Mouse (Mus musculus) kidney, embryonic 14.5 days (tissue): ENCODE measurements around the gene Jmjd6. TPM values are rescaled to one million over a fixed set of nuclear protein-coding genes. Genes with fewer than 3 reads are reported as not detected.

Source experiments
- ATAC-seq: fragments of 200-750 bp; cut with Nextera tagmentation; 2 replicates; pipeline ENCODE4 v1.8.0; 2017; ENCODE audit warnings: moderate number of reproducible peaks, mild to moderate bottlenecking, moderate TSS enrichment, moderate library complexity; ENCODE audit not compliant: low FRiP score, low TSS enrichment
- H3K27ac ChIP-seq: fragments of 300-500 bp; sonication (generic); 2 replicates; pipeline ENCODE4 v1.5.1; 2014; ENCODE audit warnings: low read depth, mild to moderate bottlenecking, low read length, moderate library complexity, mixed read lengths
- H3K27me3 ChIP-seq: fragments of 300-500 bp; sonication (generic); 2 replicates; pipeline ENCODE4 v1.6.1; 2014; ENCODE audit warnings: mild to moderate bottlenecking, low read length; ENCODE audit not compliant: control insufficient read depth, insufficient read depth
- H3K36me3 ChIP-seq: fragments of 300-500 bp; sonication (generic); 2 replicates; pipeline ENCODE4 v1.6.1; 2014; ENCODE audit warnings: low read length, mixed read lengths; ENCODE audit not compliant: control insufficient read depth, insufficient read depth
- H3K4me1 ChIP-seq: fragments of 300-500 bp; sonication (generic); 2 replicates; pipeline ENCODE4 v1.6.1; 2014; ENCODE audit warnings: low read length, mixed read lengths; ENCODE audit not compliant: control insufficient read depth, insufficient read depth
- H3K4me2 ChIP-seq: fragments of 300-500 bp; sonication (generic); replicated peaks from 2 replicates; pipeline ENCODE4 v1.6.1; 2014; ENCODE audit warnings: low read depth, mild to moderate bottlenecking, low read length
- H3K4me3 ChIP-seq: fragments of 300-500 bp; sonication (generic); 2 replicates; pipeline ENCODE4 v1.5.1; 2014; ENCODE audit warnings: mild to moderate bottlenecking, low read length
- H3K9ac ChIP-seq: fragments of 300-500 bp; sonication (generic); 2 replicates; pipeline ENCODE4 v1.6.1; 2014; ENCODE audit warnings: low read depth, mild to moderate bottlenecking, low read length, moderate library complexity
- H3K9me3 ChIP-seq: fragments of 300-500 bp; sonication (generic); 2 replicates; pipeline ENCODE4 v1.6.1; 2016; ENCODE audit warnings: low read length; ENCODE audit not compliant: control insufficient read depth
- whole genome bisulfite sequencing: fragments of 180-500 bp; shearing (Covaris S2); extraction: QIAGEN DNeasy Blood & Tissue Kit; methylation state at CpG from one replicate; pipeline ENCODE4 v1.1.7; 2014; 5-methylcytosine and 5-hydroxymethylcytosine counted together
- polyA plus RNA-seq: library from polyadenylated mRNA; unstranded; fragments of >200 nt; fragmentation: Nextera tagmentation; extraction: Ambion mirVana; gene quantifications from 2 replicates; pipeline ENCODE4 v1.2.1, GENCODE M21; 2014

Jmjd6 gene
- polyA plus RNA-seq, 1 experiment from 2014 or later = 68.6 TPM

- peaks cover 31% of the 10 kb centered on the region for H3K36me3 ChIP-seq
- ATAC-seq = no peak
- no peaks in the 10 kb centered on the region for H3K9me3 ChIP-seq
- H3K4me2 ChIP-seq = no peak overlapping the region
- no peak overlapping the region for H3K27ac ChIP-seq
- H3K4me1 ChIP-seq = no peaks in the 10 kb centered on the region
- H3K27me3 ChIP-seq = no peaks in the 10 kb centered on the region
- no peak overlapping the region for H3K9ac ChIP-seq
- no peak overlapping the region for H3K4me3 ChIP-seq
- 90% methylated on average over 20 of the region's 20 CpGs for WGBS
Observed at GRCm38 (mm10) chr11:116873987-116874386, 30.7 kb upstream of the Jmjd6 start.

DNA sequence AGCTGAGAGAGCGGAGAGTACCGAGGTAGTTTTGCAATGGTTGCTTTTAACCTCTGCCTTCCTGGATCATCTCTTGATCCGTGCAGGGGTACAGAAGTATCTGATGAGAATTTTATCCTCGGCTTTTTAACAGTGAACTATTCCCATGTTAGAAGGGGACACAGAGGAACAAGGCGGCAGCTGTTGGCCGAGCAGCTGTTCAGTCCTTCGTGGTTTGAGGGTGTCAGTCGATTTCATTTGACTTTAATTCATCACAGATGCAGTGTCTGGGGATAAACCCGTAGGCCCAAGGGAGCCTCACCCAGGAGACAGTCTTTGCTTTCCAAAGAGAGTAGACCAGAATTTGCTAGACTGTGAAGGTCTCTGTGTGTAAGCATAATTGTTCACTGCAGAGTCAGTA lies 28.3 kb upstream of the Jmjd6 start:
- no peak overlapping the region for H3K4me2 ChIP-seq
- no peaks in the 10 kb centered on the region for H3K27me3 ChIP-seq
- no peak for ATAC-seq
- no peak overlapping the region for H3K4me3 ChIP-seq
- peaks cover 31% of the 10 kb centered on the region for H3K36me3 ChIP-seq
- 94% methylated on average over 9 of the region's 9 CpGs for WGBS
- H3K4me1 ChIP-seq = no peaks in the 10 kb centered on the region
- no peak overlapping the region for H3K9ac ChIP-seq
- H3K27ac ChIP-seq = no peak overlapping the region
- H3K9me3 ChIP-seq = no peaks in the 10 kb centered on the region

DNA sequence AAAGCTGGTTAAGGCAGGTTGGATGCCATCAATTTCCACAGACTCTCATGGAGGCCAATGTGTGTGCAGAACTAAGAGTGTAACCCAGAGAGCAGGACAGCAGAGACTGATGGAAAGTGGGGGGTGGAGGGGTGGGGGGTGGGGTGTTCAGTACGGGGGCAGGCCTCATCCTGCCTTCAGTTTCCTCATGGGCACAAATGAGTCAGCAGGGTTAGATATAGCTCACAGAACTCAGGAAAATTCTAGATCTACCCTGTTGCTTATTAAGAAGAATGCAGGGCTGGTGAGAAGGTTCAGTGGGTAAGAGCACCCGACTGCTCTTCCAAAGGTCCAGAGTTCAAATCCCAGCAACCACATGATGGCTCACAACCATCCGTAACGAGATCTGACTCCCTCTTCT lies 26.4 kb upstream of the Jmjd6 start:
- Histone ChIP-seq H3K27ac (no peak overlapping the region), H3K9ac (no peak overlapping the region), H3K36me3 (peaks cover 43% of the 10 kb centered on the region), H3K9me3 (no peaks in the 10 kb centered on the region), H3K4me3 (no peak overlapping the region), H3K4me1 (no peaks in the 10 kb centered on the region), H3K27me3 (no peaks in the 10 kb centered on the region), H3K4me2 (no peak overlapping the region)
- WGBS = 72% methylated on average over 4 of the region's 4 CpGs
- no peak for ATAC-seq

DNA sequence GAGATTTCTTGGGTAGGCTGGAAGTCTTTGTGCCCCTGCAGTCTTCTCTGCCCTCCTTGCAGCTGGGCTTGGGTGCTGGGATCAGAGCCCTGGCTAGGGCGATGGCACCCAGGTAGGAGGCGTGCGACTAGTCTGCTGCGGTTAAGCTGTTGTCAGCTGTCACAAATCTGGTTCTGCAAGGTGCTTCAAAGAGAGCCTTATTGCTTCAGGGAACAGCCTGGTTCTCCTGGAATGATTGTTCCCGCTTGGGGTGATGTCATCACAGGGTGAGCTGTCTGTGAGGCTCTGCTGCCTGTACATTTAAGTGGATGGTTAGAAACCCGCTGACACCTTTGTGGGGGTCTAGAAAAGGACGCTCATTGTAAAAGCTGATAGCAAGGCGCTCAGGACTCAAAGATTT lies 26.0 kb upstream of the Jmjd6 start:
- H3K36me3 ChIP-seq = peaks cover 43% of the 10 kb centered on the region
- H3K4me3 ChIP-seq = no peak overlapping the region
- no peak overlapping the region for H3K4me2 ChIP-seq
- no peak overlapping the region for H3K9ac ChIP-seq
- no peaks in the 10 kb centered on the region for H3K27me3 ChIP-seq
- H3K27ac ChIP-seq = no peak overlapping the region
- WGBS = 85% methylated on average over 8 of the region's 8 CpGs
- no peak for ATAC-seq
- no peaks in the 10 kb centered on the region for H3K4me1 ChIP-seq
- H3K9me3 ChIP-seq = no peaks in the 10 kb centered on the region

DNA sequence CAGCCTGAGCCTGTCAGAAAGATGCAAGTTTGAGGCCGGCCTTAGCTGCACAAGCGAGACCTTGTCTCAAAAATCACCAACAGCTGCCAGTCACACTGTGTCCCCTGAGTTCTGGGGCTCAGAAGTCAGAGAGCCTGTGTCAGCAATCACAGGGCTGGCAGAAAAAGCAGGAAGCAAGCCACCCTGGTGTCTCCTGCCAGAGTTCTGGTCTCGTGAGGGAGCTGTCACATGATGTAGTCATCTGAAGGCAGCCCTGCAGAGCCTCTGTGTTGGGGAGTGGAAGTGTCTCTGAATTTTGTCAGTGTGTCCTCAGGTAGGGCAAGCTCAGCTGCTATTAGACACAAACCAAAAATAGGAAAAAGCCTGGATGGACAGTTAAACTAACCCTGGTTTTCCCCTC lies 24.9 kb upstream of the Jmjd6 start:
- Histone ChIP-seq H3K27me3 (no peaks in the 10 kb centered on the region), H3K4me1 (no peaks in the 10 kb centered on the region), H3K4me2 (no peak overlapping the region), H3K9ac (no peak overlapping the region), H3K27ac (no peak overlapping the region), H3K36me3 (peaks cover 43% of the 10 kb centered on the region), H3K4me3 (no peak overlapping the region), H3K9me3 (no peaks in the 10 kb centered on the region)
- WGBS = 76% methylated on average over 3 of the region's 3 CpGs
- no peak for ATAC-seq

DNA sequence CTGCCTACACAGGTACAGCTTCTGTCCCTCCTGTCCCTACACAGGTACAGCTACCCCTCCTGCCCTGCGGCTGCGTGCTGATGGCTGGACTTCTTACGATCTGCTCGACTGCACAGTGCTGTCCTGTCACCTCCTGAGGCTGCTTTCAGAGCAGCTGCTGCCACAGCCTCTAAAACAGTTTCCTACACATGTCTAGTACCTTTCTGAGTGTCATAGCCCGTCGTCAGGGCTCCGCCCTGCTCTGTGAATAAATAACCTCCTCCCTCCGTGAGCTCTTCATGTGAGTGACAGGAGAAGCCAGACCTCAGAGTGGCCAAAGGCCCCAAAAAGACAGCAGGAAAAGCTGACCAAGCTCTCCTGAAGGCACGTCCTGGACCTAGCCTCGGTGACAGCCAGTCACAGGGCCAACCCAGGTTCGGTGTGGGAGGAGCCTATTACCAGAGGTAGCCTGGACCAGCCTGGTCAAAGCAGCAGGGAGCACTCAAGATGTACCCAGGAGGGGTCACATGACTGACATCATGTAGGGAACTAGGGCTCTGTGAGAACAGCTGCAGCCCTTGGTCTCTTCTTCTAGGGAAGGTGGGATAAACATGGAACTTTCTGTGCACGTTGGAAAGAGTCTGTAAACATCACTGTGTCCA lies 22.8 kb upstream of the Jmjd6 start:
- 64% methylated on average over 12 of the region's 12 CpGs for WGBS
- no peaks in the 10 kb centered on the region for H3K9me3 ChIP-seq
- H3K36me3 ChIP-seq = peaks cover 44% of the 10 kb centered on the region

GRCm38 (mm10) chr11:116864444-116864843 lies 21.2 kb upstream of the Jmjd6 start:
- no peak overlapping the region for H3K9ac ChIP-seq
- no peak overlapping the region for H3K4me2 ChIP-seq
- H3K27me3 ChIP-seq = no peaks in the 10 kb centered on the region
- H3K9me3 ChIP-seq = no peaks in the 10 kb centered on the region
- no peaks in the 10 kb centered on the region for H3K4me1 ChIP-seq
- no peak overlapping the region for H3K4me3 ChIP-seq
- peaks cover 55% of the 10 kb centered on the region for H3K36me3 ChIP-seq
- 73% methylated on average over 10 of the region's 10 CpGs for WGBS
- ATAC-seq = no peak
- H3K27ac ChIP-seq = no peak overlapping the region

More for the DNA sequence above, 22.8 kb upstream of the Jmjd6 start:
- Histone ChIP-seq H3K27me3 (no peaks in the 10 kb centered on the region), H3K9ac (no peak overlapping the region), H3K27ac (no peak overlapping the region), H3K4me2 (no peak overlapping the region), H3K4me1 (no peaks in the 10 kb centered on the region), H3K4me3 (no peak overlapping the region)
- ATAC-seq = peak; percentile 66

DNA sequence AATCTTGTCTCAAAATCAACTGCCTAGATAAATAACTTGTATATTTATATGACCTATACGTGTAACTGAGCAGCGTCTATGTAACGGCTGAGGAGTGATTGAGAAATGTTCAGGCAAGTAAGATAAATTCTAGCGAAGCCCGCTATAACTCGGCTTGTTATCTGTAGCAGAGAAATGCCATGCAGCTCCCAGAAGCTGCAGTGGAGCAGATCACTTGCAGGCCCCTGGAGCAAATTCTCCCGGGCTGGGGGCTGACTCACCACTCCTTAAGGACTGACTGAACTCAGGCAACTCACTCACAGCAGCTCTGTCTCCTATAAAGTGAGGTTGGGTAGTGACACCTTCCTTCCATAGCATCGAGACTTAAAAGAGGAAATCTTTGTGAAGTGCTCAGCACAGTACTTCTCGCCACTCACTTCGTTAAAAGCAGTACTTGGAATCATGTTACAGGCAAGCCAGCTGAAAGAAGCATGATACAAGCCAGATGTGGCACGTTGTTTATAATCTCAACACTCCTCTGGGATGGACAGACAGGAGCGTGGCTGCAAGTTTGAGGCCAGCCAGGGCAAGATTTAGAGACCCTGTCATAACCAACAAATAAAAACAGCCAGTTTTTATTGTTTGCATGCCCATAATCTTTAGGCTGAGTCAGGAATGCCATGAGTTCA lies 14.1 kb upstream of the Jmjd6 start:
- Histone ChIP-seq H3K27me3 (no peaks in the 10 kb centered on the region), H3K4me3 (no peak overlapping the region), H3K9me3 (no peaks in the 10 kb centered on the region), H3K4me2 (no peak overlapping the region), H3K9ac (no peak overlapping the region), H3K4me1 (peaks cover 7% of the 10 kb centered on the region; the same call in 1 of the 2 replicates), H3K36me3 (peaks cover 35% of the 10 kb centered on the region; the same call in 1 of the 2 replicates), H3K27ac (no peak overlapping the region)
- 71% methylated on average over 12 of the region's 12 CpGs for WGBS
- ATAC-seq = no peak

GRCm38 (mm10) chr11:116854279-116854678 lies 11.0 kb upstream of the Jmjd6 start:
- 38% methylated on average over 10 of the region's 10 CpGs for WGBS
- H3K9me3 ChIP-seq = no peaks in the 10 kb centered on the region
- no peak for ATAC-seq
- no peaks in the 10 kb centered on the region for H3K27me3 ChIP-seq
- H3K4me2 ChIP-seq = peak overlapping the region; percentile 59
- no peak overlapping the region; the same call in 1 of the 2 replicates for H3K27ac ChIP-seq
- peaks cover 33% of the 10 kb centered on the region for H3K36me3 ChIP-seq
- H3K9ac ChIP-seq = peak overlapping the region; percentile 100
- H3K4me3 ChIP-seq = peak overlapping the region; percentile 98
- peaks cover 11% of the 10 kb centered on the region; the same call in 1 of the 2 replicates for H3K4me1 ChIP-seq
